Mouse (Mus musculus) stomach, postnatal 0 days (tissue): ENCODE data around the gene Scn3b.

Experiments
- CTCF ChIP-seq: IDR thresholded peaks from 2 replicates; pipeline ENCODE4 v1.5.1; 2016; ENCODE audit warnings: antibody characterized with exemption, low read depth, mild to moderate bottlenecking, moderate library complexity
- EP300 ChIP-seq: optimal IDR thresholded peaks from 2 replicates; pipeline ENCODE3; 2016; ENCODE audit warnings: antibody characterized with exemption

- TF ChIP-seq CTCF, result no peak
- TF ChIP-seq EP300, result no peak
Measured at GRCm38 (mm10) chr9:40241223-40241801, 27.7 kb upstream of the Scn3b start.
